Mouse (Mus musculus) embryo, embryonic 11 days (tissue): ENCODE data around the gene Ppan.

Experiments
- DNase-seq: peaks from one replicate; pipeline ENCODE4 v3.0.0-alpha.2; 2015

The Ppan gene

GRCm38 (mm10) chr9:20879097-20879792 lies 8.7 kb upstream of the Ppan start, which contains the start of gene Angptl6:
Gene Angptl6, minus strand, starts transcription at chr9:20879727.
- no peak for DNase-seq

- DNase-seq = no peak
These were observed 1.4 kb upstream of the Ppan start for GRCm38 (mm10) chr9:20886563-20886962.

GRCm38 (mm10) chr9:20887191-20887590 lies 784 bp upstream of the Ppan start:
- DNase-seq = no peak

- no peak for DNase-seq
These were observed 401 bp downstream of the Ppan start for GRCm38 (mm10) chr9:20888386-20888765.

DNA sequence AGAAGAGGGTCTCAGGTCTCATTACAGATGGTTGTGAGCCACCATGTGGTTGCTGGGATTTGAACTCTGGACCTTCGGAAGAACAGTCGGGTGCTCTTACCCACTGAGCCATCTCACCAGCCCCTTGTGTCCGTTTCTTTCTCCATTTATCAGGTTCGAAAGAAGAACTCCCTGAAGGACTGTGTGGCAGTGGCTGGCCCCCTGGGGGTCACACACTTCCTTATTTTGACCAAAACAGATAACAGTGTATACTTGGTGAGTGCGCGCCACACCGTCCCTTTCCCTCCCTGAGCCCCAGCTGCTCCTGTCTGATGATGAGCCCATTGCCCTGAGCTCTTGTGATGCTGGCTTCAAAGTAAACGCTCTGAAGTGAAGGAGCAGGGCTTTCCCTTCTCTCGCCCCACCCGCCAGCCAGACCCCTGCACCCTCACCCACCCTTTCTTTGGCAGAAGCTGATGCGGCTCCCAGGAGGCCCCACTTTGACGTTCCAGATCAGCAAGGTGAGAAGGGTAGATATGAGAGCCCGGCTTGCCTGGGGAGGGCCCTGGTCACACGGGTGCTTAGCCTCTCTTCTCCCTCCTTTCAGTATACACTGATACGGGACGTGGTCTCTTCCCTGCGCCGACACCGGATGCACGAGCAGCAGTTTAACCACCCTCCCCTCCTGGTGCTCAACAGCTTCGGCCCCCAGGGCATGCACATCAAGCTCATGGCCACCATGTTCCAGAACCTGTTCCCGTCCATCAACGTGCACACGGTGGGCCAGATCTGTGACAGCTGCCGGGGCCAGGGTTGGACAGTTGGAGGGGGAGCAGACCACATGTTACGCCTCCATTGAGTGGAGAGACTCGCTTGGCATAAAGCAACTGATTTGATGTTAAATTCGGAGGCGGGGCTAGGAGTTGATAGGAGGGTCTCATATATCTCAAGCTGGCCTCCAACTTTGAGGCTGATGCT lies 1.5 kb downstream of the Ppan start:
- no peak for DNase-seq

DNA sequence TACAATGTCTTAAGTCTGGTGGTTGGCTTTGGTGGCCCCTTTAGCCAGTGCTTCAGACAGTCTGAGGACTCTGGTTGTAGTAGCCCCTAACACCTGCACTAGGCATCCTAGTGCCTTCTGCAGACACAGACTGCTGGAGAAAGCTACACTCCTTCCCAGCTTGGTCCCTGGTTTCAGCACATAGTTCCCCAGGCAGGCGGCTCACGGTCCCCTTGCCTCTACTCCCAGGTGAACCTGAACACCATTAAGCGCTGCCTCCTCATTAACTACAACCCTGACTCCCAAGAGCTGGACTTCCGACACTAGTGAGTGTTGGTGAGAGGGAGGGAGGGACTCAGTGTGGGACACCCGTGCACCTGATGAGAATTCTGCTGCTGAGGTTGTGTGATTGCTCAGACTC lies 2.4 kb downstream of the Ppan start:
- DNase-seq = no peak

DNA sequence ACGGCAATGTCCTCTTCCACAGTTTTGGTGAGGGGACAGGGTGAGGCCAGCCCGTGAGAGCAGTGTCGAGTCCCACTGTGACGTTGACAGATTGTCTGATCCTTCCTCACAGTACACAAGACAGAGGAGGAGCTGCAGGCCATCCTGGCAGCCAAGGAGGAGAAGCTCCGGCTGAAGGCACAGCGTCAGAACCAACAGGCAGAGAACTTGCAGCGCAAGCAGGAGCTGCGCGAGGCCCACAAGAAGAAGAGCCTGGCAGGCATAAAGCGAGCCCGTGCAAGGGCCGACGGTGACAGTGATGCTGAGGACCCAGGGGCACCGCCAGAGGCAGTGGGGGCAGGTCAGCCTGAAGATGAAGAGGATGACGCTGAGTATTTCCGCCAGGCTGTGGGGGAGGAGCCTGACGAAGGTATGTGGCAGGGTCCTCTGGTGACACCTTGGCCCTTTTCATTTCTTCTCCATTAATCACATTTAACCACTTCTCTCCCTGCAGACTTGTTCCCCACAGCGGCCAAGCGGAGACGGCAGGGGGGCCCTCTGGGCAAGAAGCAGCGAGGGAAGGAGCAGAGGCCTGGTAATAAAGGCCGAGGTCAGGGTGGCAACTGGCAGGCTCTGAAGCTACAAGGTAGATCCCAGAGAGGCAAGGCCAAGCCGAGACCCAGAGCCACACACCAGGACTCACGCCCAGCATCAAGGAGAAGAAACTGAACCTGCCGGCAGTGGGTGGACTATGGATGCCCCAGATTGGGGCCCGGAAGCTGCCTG lies 3.5 kb downstream of the Ppan start:
- no peak for DNase-seq

DNA sequence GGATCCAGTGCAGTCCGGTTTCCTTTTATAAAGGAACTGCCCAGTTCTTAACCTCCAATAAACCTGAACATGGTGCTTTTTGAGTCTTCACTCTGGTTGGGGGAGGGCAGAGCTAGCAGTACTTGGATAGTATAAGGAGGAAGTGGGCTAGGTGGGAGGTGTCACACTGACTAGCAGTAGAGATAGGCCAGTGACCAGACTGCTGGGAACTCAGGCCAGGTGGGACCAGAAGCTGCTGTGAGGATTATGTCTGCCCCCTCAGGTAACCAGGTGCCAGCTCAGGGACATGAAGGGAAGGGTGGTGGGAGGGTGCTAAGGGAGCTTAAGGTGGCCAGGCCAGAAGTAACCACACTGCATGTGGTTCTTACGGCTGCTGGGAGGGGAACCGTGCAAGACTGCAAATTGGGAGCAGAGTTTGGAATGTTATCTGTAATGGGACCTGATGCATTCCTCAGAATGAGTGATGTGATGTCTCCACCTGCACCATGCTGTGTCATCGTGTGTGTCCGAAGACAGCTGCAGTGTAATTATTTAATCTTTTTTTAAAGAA lies 4.2 kb downstream of the Ppan start:
- DNase-seq = no peak

GRCm38 (mm10) chr9:20893069-20893468 lies 5.1 kb downstream of the Ppan start:
- no peak for DNase-seq

DNA sequence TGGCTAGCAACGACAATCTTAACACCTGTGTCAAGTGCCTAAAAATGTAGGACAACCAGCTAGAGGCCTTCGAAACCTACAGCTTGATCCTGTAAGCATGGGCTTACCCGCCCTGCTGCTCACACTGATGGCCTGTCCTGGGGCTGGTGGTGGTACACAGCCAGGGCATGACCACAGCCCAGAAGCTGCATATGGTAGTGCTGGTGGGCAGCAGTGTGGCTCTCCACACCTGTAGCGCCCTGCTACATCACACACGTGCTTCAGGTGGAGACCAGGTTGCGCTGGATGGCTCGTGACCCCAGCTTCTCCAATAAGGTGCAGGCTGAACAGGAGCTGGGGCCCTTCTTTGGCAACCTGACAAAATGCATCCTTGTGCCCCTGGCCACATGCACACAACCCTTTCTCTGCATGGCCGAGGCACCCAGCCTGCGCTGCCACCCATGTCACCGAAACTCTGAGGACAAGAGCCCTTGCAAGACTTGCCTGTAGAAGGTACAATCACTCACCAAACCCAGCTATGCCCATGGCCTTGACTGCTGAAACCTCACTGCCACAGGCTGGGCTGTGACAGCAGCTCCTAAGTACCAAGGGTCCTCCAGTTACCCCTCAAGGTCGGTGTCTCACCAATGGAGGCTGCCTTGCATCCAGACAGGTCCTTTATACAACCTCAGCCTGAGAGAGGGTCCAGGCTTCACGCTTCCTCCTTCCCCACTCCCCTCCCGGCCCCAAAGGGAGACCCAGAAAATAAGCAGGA lies 5.8 kb downstream of the Ppan start:
- no peak for DNase-seq

DNA sequence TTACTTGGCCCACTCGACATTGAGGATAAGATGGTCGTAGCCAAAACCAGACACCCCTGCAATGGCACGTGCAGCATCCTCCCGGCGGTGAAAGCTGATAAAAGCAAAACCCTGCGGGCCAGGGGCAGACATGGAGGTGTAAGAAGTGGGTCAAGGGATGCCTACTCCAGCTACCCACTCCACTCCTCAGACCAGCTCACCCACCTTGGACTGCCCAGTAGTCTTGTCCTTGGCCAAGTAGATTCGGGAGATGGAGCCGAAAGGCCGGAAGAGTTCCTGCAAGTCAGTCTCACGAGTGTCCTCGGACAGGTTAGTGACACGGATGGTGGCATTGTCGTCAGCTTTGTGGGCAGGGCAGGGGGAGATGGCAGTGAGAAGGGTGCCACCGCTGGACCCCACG lies 6.7 kb downstream of the Ppan start:
- DNase-seq = no peak

DNA sequence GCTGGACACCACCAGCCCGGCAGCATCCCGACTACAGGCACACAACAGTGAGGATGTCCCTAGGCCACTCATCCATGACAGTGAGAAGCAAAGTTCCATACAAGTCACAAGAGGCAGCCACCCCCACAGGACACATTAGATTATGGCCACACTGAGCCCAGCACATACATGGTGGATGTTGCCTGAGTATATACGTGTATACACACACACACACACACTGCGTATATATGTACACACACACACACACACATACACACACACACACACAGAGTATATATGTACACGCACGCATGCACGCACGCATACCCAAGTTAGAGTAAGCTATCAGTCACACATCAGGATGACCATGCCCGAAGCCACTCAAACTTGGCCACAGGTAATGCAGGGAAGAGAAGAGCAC lies 7.4 kb downstream of the Ppan start:
- no peak for DNase-seq

DNA sequence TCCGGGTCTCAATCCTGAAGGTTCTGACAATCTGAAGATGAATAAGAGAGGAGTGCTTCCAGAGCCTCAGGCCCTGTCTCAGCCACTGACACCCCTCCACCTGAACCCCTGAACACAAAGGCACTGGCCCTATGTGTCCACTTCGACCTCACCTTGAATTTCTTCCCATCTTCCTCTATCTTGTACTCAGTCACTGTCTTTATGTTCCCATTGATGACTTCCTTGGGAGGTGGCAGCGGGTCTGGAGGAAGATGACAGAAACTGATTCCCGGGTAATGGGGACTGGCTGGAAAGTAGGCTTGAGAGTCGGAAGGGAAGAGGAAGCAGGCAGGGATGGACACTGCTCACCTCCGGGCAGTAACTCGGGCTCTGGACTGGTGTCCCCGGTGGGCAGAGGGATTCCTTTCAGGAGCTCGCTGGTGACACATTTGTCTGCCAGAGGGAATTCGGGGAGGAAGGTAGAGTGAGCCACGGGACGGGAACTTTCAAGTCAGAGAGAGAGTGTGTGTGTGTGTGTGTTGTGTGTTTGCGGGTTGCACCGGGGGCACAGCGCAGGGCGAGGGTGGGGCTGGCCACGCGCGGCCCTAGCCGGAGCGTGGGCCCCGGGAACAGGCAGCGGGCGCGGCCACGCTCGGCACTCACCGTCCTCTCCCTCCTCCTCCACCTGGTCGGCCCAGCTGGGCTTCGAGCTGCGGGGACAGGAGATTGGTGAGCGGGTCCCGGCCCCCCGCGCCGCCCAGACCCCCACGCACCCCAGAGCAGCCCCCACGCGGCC lies 9.9 kb downstream of the Ppan start:
- no peak for DNase-seq

DNA sequence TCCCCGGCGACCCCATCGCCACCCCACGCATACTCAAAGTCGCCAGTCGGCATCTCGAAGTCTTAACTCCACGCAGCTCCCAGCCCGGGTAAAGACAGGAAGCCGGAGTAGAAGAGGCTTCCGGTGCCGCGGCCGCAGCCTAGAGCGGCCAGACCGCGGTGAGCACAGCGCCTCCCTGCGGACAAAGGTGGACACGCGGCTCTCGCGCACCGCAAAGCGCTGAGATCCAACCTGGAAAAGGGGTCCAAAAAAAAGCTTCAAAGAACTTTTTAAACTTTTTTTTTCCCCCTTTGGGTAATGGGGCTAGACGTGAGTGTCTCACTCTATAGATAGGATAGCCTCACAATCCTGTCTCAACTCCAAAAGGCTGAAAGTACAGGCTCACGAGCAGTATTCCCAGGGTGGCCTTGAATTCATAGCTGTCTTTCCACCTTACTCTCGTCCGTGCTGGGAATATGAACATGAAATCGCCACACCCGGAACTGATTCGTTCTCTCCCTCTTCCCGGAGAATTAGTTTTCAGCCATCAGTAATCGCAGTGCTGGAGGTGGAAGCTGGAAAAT lies 10.6 kb downstream of the Ppan start, which contains the start of gene Eif3g:
Gene Eif3g (minus strand): TSS at position 113 of the 563 bp plus-strand sequence.
- peak; percentile 91 for DNase-seq

- DNase-seq = peak; percentile 68
These were observed 13.6 kb downstream of the Ppan start for GRCm38 (mm10) chr9:20901466-20902173.

GRCm38 (mm10) chr9:20902174-20902491 lies 14.2 kb downstream of the Ppan start:
- DNase-seq = peak; percentile 12

DNA sequence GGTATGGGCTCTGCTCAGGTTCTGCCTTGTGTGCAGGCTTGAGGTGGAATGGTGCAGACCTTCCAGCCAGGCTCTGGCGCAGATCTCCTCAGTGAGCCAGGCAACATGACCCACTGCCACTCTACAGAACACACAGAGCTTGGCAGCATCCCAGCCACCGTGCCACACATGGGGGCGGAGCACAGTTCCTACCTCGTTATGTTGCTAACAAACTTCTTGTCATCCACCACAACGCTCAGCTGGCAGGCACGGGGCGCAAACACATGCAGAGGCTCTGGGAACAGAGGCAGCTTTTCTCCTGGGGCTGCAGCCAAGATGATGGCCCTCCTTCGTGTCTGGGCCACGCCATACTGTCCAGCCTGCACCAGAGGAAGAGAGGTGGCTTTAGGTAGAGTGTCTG lies 22.0 kb downstream of the Ppan start:
- no peak for DNase-seq

DNA sequence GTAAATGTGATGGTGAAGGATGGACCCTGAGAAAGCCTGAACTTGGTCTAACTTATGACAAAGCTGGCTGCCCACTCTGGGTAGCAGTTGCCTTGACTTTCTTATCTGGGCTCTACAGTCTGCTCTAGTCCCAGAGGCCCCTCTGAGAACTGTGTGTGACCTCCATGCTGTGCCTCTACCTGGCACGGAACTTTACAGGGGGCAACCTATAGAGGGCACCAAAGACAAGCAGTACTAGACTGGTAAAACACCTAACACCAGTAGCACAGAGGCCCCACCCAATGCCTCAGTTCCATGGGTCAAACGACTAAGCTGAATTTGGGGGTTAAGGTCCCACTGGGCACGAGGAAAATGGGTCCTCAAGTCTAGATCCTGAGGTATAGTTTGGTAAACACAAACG lies 28.2 kb downstream of the Ppan start:
- no peak for DNase-seq

DNA sequence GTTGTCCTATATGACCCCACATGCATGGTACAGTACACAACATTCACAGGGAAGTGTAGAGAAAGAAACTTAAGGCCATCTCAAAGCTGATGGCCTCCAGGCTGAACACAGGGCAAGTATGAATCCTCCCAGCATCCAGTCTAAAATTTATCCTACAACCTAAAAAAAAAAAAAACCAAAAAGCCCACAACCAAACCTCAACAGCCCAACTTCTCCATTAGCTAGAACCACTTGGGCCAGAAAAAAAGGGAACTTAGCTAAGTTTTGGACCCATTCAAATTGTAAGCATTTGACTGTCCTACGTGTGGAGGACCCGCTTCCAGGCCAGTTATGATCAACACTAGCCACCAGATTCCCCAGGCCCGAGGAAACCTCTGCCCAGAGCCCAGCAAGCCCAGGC lies 35.3 kb downstream of the Ppan start:
- no peak for DNase-seq
